Mouse (Mus musculus) gastrocnemius, postnatal 36 days (tissue): ENCODE measurements around the gene Tcf3. TPM values are rescaled to one million over a fixed set of nuclear protein-coding genes. Genes with fewer than 3 reads are reported as not detected.

Source experiments
- DNase-seq, 2 experiments: peaks; one replicate each; pipeline ENCODE4 v3.0.0; 2022
- intact Hi-C: fragments of 180-260 bp; cut with DNase I; formaldehyde crosslinking; loops from one replicate; pipeline ENCODE4 v1.15.1; 2025
- long read RNA-seq, 2 experiments: library from polyadenylated mRNA; stranded (forward); transcript quantifications; one replicate each; pipeline ENCODE4 v2.0.0; 2021
- total RNA-seq, 2 experiments: library from RNA; stranded (reverse); gene quantifications; 2 replicates each; pipeline ENCODE4 v1.2.3; 2021

The Tcf3 gene
- 10 to 100 TPM; 11.0 to 12.0 TPM for total RNA-seq
- long read RNA-seq, experiment 1, transcript Tcf3-202 (19 exons, 2,829 nt), result major isoform, 6 of 13 reads
- long read RNA-seq, experiment 1, partial matches to known transcripts, result 0 of 13 reads
- long read RNA-seq, experiment 1, other reads (novel, unspliced or antisense), result 2 of 13 reads
- long read RNA-seq, experiment 2, transcript Tcf3-209 (19 exons, 2,950 nt), result major isoform, 7 of 25 reads
- long read RNA-seq, experiment 2, partial matches to known transcripts, result 3 of 25 reads
- long read RNA-seq, experiment 2, other reads (novel, unspliced or antisense), result 5 of 25 reads

- peak; percentile 84 to 93 for DNase-seq
- intact Hi-C loops, result loop anchor here (10.0 kb wide), 1 partner anchor 271 kb away; the partner anchor contains the start of genes Izumo4 and Mob3a
These were observed at the start of gene Tcf3 for GRCm38 (mm10) chr10:80433513-80434232. Tcf3 (minus strand) TSS chr10:80433647.

GRCm38 (mm10) chr10:80481002-80481401 is 47.6 kb upstream of the Tcf3 start:
- intact Hi-C loops, result no loop called here
- DNase-seq, result no peak

- DNase-seq, result no peak
- intact Hi-C loops, result no loop called here
These were observed 45.1 kb upstream of the Tcf3 start for GRCm38 (mm10) chr10:80478531-80478930.

GRCm38 (mm10) chr10:80475290-80475959 is 42.0 kb upstream of the Tcf3 start:
- DNase-seq, result peak; percentile 83 to 87
- intact Hi-C loops, result no loop called here

- DNase-seq, result no peak
- intact Hi-C loops, result no loop called here
These were observed 31.6 kb upstream of the Tcf3 start for GRCm38 (mm10) chr10:80465066-80465465.

GRCm38 (mm10) chr10:80464381-80465035 is 31.1 kb upstream of the Tcf3 start:
- intact Hi-C loops, result no loop called here
- DNase-seq, result no peak

- intact Hi-C loops, result no loop called here
- DNase-seq, result no peak
These were observed 27.9 kb upstream of the Tcf3 start for GRCm38 (mm10) chr10:80461346-80461745.

GRCm38 (mm10) chr10:80460324-80460723 is 26.9 kb upstream of the Tcf3 start:
- DNase-seq, result no peak
- intact Hi-C loops, result no loop called here

GRCm38 (mm10) chr10:80459671-80460070 is 26.2 kb upstream of the Tcf3 start:
- DNase-seq, result no peak

GRCm38 (mm10) chr10:80459236-80459635 is 25.8 kb upstream of the Tcf3 start:
- DNase-seq, result no peak
- intact Hi-C loops, result no loop called here

More at GRCm38 (mm10) chr10:80459671-80460070, 26.2 kb upstream of the Tcf3 start:
- intact Hi-C loops, result no loop called here

GRCm38 (mm10) chr10:80455697-80456096 is 22.2 kb upstream of the Tcf3 start:
- no peak for DNase-seq

GRCm38 (mm10) chr10:80454781-80455180 is 21.3 kb upstream of the Tcf3 start:
- intact Hi-C loops, result no loop called here
- no peak for DNase-seq

More at GRCm38 (mm10) chr10:80455697-80456096, 22.2 kb upstream of the Tcf3 start:
- intact Hi-C loops, result no loop called here

- intact Hi-C loops, result no loop called here
- DNase-seq, result no peak
These were observed 20.2 kb upstream of the Tcf3 start for GRCm38 (mm10) chr10:80453601-80454000.

- no peak for DNase-seq
- intact Hi-C loops, result no loop called here
These were observed 17.2 kb upstream of the Tcf3 start for GRCm38 (mm10) chr10:80450599-80450998.

GRCm38 (mm10) chr10:80445898-80446601 is 12.6 kb upstream of the Tcf3 start:
- peak; percentile 59 to 70 for DNase-seq
- intact Hi-C loops, result no loop called here

- intact Hi-C loops, result no loop called here
- DNase-seq, result no peak
These were observed 11.6 kb upstream of the Tcf3 start for GRCm38 (mm10) chr10:80445052-80445451.

GRCm38 (mm10) chr10:80444339-80445045 is 11.0 kb upstream of the Tcf3 start:
- intact Hi-C loops, result no loop called here
- no peak for DNase-seq

GRCm38 (mm10) chr10:80443575-80444278 is 10.3 kb upstream of the Tcf3 start:
- intact Hi-C loops, result no loop called here
- no peak for DNase-seq

- no peak for DNase-seq
- intact Hi-C loops, result no loop called here
These were observed 9.5 kb upstream of the Tcf3 start for GRCm38 (mm10) chr10:80442989-80443388.
